In the genomic region with DNA sequence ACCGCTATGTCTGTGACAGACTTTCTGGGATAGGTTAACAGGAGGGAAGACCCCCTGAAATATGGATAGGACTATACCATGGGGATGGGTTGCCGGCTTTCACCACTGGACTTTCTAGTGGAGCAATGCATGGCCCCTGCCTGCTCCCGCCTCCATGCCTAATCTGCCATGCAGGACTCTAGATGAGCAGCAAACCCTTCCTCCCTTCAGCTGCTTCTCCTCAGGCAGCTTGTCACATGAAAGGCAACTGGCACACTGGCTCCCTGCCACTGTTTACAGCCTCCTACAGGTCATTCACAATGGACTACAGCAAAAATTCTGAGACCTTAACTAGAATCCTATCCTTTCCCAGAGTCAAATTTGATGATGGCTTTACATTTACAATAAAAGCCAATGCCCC, we compare ENCODE assay signal across 9 mouse cellular contexts. TPM values are rescaled to one million over a fixed set of nuclear protein-coding genes. Genes with fewer than 3 reads are reported as not detected.
DNase-seq lines count a peak whose midpoint lies in the region; ATAC-seq and TF ChIP-seq lines count a peak whose summit lies in the region.
"Had no signal": no experiment of that assay in that cellular context is flagged by ENCODE, and none has a peak within 500 bp of the region (broad histone marks: within the 10 kb centered on the region; RNA-seq: fewer than 3 reads in every experiment).

No protein-coding gene starts in this region.

- peak; percentile 8 for DNase-seq in adrenal gland, postnatal 25 days
- DNase-seq in adrenal gland, adult 2 months, result no peak
- no peak for DNase-seq in G1E (ENCODE audit: low spot score)
- peak; percentile 17 for DNase-seq in lung, postnatal 10 days
- DNase-seq in layer of hippocampus, postnatal 25 days (ENCODE audit: extremely low spot score in 1 of 2, low spot score in 1 of 2), result no peak
- no peak for DNase-seq in thymus, postnatal 36 days

- no peak overlapping the region for H3K27ac ChIP-seq in forebrain, embryonic 12.5 days
- H3K27ac ChIP-seq in intestine, embryonic 16.5 days (ENCODE audit: low read length), result no peak overlapping the region

- peak overlapping the region; percentile 58; the same call in 1 of the 2 replicates for H3K4me2 ChIP-seq in forebrain, embryonic 12.5 days
- peak overlapping the region; percentile 83 for H3K4me2 ChIP-seq in intestine, embryonic 16.5 days (ENCODE audit: low read depth, low read length)

- H3K36me3 ChIP-seq in G1E (replicated peaks), result peaks cover 61% of the 10 kb centered on the region
- peaks cover 25% of the 10 kb centered on the region for H3K36me3 ChIP-seq in forebrain, embryonic 12.5 days (replicated peaks)
- peaks cover 3% of the 10 kb centered on the region; the same call in 1 of the 2 replicates for H3K36me3 ChIP-seq in intestine, embryonic 16.5 days (ENCODE audit: control insufficient read depth, insufficient read depth, low read length)

- no peaks in the 10 kb centered on the region for H3K9me3 ChIP-seq in G1E (replicated peaks)
- H3K9me3 ChIP-seq in forebrain, embryonic 12.5 days, result no peaks in the 10 kb centered on the region
- no peaks in the 10 kb centered on the region for H3K9me3 ChIP-seq in intestine, embryonic 16.5 days (ENCODE audit: control insufficient read depth, low read length)

- H3K9ac ChIP-seq in forebrain, embryonic 12.5 days, result peak overlapping the region; percentile 71; the same call in 1 of the 2 replicates
- peak overlapping the region; percentile 48; the same call in 1 of the 2 replicates for H3K9ac ChIP-seq in intestine, embryonic 16.5 days (ENCODE audit: low read depth, low read length)

- WGBS in forebrain, embryonic 12.5 days, result 93% methylated on average over 3 of the region's 3 CpGs
- WGBS in intestine, embryonic 16.5 days, result 85% methylated on average over 3 of the region's 3 CpGs

- no peak for ATAC-seq in G1E (ENCODE audit: extremely low read depth, insufficient number of reproducible peaks, low FRiP score, poor library complexity, severe bottlenecking)
- no peak for ATAC-seq in forebrain, embryonic 12.5 days (ENCODE audit: low FRiP score)
- no peak for ATAC-seq in intestine, embryonic 16.5 days

- TF ChIP-seq CTCF in G1E (IDR thresholded peaks at IDR 0.05; ENCODE audit: low read depth, low read length), result no peak

- H3K4me3 ChIP-seq in G1E (ENCODE audit: low read depth, low read length), result peak overlapping the region; percentile 80
- no peak overlapping the region for H3K4me3 ChIP-seq in forebrain, embryonic 12.5 days (replicated peaks)
- peak overlapping the region; percentile 65 for H3K4me3 ChIP-seq in intestine, embryonic 16.5 days (ENCODE audit: low read length)

- H3K4me1 ChIP-seq in G1E (ENCODE audit: insufficient read depth, low read depth, low read length), result peaks cover 47% of the 10 kb centered on the region
- H3K4me1 ChIP-seq in forebrain, embryonic 12.5 days, result peaks cover 23% of the 10 kb centered on the region
- peaks cover 9% of the 10 kb centered on the region for H3K4me1 ChIP-seq in intestine, embryonic 16.5 days (ENCODE audit: control insufficient read depth, insufficient read depth, low read length)

- no peaks in the 10 kb centered on the region for H3K27me3 ChIP-seq in G1E (ENCODE audit: insufficient read depth, low read length)
- H3K27me3 ChIP-seq in forebrain, embryonic 12.5 days, result no peaks in the 10 kb centered on the region
- no peaks in the 10 kb centered on the region for H3K27me3 ChIP-seq in intestine, embryonic 16.5 days (replicated peaks; ENCODE audit: control insufficient read depth, insufficient read depth, low read length)

RNA-seq across cellular contexts. Expression of gene Rmnd1, which starts 1.4 kb away (rescaled TPM):
- total RNA-seq in adrenal gland, postnatal 25 days (2021), result 48.4 and 53.7 TPM in 2 replicates
- 10 to 100 TPM; 42.8 to 54.3 TPM for total RNA-seq in adrenal gland, adult 2 months (2021)
- 25.2 and 39.5 TPM in 2 replicates for polyA plus RNA-seq in adrenal gland, adult 2 months (2012; rRNA removed)
- total RNA-seq in G1E (2014; fragmentation: Nextera tagmentation) (65.5 and 82.9 TPM in 2 replicates), G1E (2017) (43.5 and 49.0 TPM in 2 replicates)
- polyA plus RNA-seq in G1E (2012), result 3.6 and 11.8 TPM in 2 replicates
- polyA plus RNA-seq in forebrain, embryonic 12.5 days (2016; fragmentation: Nextera tagmentation; extraction: Ambion mirVana), result 48.7 and 53.3 TPM in 2 replicates
- 53.9 and 58.3 TPM in 2 replicates for polyA plus RNA-seq in intestine, embryonic 16.5 days (2015; fragmentation: Nextera tagmentation; extraction: Ambion mirVana)
- 10 to 100 TPM; 30.1 to 43.7 TPM for total RNA-seq in layer of hippocampus, postnatal 25 days (2021)

RNA-seq across cellular contexts. Expression of gene Armt1, which starts 1.4 kb away (rescaled TPM):
- total RNA-seq in adrenal gland, postnatal 25 days (2021), result 20.6 and 21.1 TPM in 2 replicates
- total RNA-seq in adrenal gland, adult 2 months (2021), result 10 to 100 TPM; 12.6 to 16.1 TPM
- polyA plus RNA-seq in adrenal gland, adult 2 months (2012; rRNA removed), result 2.3 and 4.8 TPM in 2 replicates
- total RNA-seq in G1E (2014; fragmentation: Nextera tagmentation), result 43.2 and 50.4 TPM in 2 replicates
- total RNA-seq in G1E (2017), result 39.2 and 42.8 TPM in 2 replicates
- 4.3 and 13.6 TPM in 2 replicates for polyA plus RNA-seq in G1E (2012)
- polyA plus RNA-seq in forebrain, embryonic 12.5 days (2016; fragmentation: Nextera tagmentation; extraction: Ambion mirVana), result 23.1 and 24.3 TPM in 2 replicates
- 16.0 and 16.4 TPM in 2 replicates for polyA plus RNA-seq in intestine, embryonic 16.5 days (2015; fragmentation: Nextera tagmentation; extraction: Ambion mirVana)
- 10 to 100 TPM; 19.6 to 23.8 TPM for total RNA-seq in layer of hippocampus, postnatal 25 days (2021)

RNA-seq across cellular contexts. Expression of gene Zbtb2, which starts 42.9 kb away (rescaled TPM):
- 11.0 and 11.5 TPM in 2 replicates for total RNA-seq in adrenal gland, postnatal 25 days (2021)
- total RNA-seq in adrenal gland, adult 2 months (2021), result 10 to 100 TPM in 1 of 2 experiments, 1 to 10 TPM in 1; 8.3 to 13.7 TPM
- 5.2 and 6.3 TPM in 2 replicates for polyA plus RNA-seq in adrenal gland, adult 2 months (2012; rRNA removed)
- total RNA-seq in G1E (2014; fragmentation: Nextera tagmentation), result 16.7 and 21.5 TPM in 2 replicates
- total RNA-seq in G1E (2017), result 11.8 and 11.9 TPM in 2 replicates
- polyA plus RNA-seq in G1E (2012), result 7.3 and 7.5 TPM in 2 replicates
- polyA plus RNA-seq in forebrain, embryonic 12.5 days (2016; fragmentation: Nextera tagmentation; extraction: Ambion mirVana), result 21.2 and 22.2 TPM in 2 replicates
- polyA plus RNA-seq in intestine, embryonic 16.5 days (2015; fragmentation: Nextera tagmentation; extraction: Ambion mirVana), result 10.8 and 10.9 TPM in 2 replicates
- 10 to 100 TPM; 11.4 to 12.1 TPM for total RNA-seq in layer of hippocampus, postnatal 25 days (2021)

RNA-seq across cellular contexts. Expression of gene Ccdc170, which starts 51.5 kb away (rescaled TPM):
- 2.0 TPM in 1 of 2 replicates, not detected in the other for total RNA-seq in adrenal gland, postnatal 25 days (2021)
- total RNA-seq in adrenal gland, adult 2 months (2021), result 1 to 10 TPM in 1 of 2 experiments, under 1 TPM in 1; 0.40 to 1.1 TPM
- polyA plus RNA-seq in adrenal gland, adult 2 months (2012; rRNA removed), result 0.10 and 0.12 TPM in 2 replicates
- total RNA-seq in G1E (2014; fragmentation: Nextera tagmentation) (not detected in 2 replicates), G1E (2017) (0.06 TPM in 1 of 2 replicates, not detected in the other)
- not detected in 2 replicates for polyA plus RNA-seq in G1E (2012)
- polyA plus RNA-seq in forebrain, embryonic 12.5 days (2016; fragmentation: Nextera tagmentation; extraction: Ambion mirVana), result 0.10 TPM in 1 of 2 replicates, not detected in the other
- polyA plus RNA-seq in intestine, embryonic 16.5 days (2015; fragmentation: Nextera tagmentation; extraction: Ambion mirVana), result not detected in 2 replicates
- total RNA-seq in layer of hippocampus, postnatal 25 days (2021), result 1 to 10 TPM in 1 of 2 experiments, under 1 TPM in 1; 0.32 to 1.3 TPM
- total RNA-seq: hematopoietic stem cell, adult 5-6 weeks had no signal

Comparison
In these comparisons a context has a peak if more than half of its experiments do, and no peak if none do; other contexts are left out.
1. DNase-seq: peak in adrenal gland, postnatal 25 days (single experiment) and lung, postnatal 10 days (single experiment); none in adrenal gland, adult 2 months (single experiment), G1E (single experiment), layer of hippocampus, postnatal 25 days (0 of 2) and thymus, postnatal 36 days (0 of 2).